Mouse (Mus musculus): ENCODE measurements at regions not wholly inside any gene's neighbourhood (a gene's known extent, or its start where the extent isn't known, plus 50 kb on each side); places are given as distances from the start of the nearest gene placed in this dataset.

DNA sequence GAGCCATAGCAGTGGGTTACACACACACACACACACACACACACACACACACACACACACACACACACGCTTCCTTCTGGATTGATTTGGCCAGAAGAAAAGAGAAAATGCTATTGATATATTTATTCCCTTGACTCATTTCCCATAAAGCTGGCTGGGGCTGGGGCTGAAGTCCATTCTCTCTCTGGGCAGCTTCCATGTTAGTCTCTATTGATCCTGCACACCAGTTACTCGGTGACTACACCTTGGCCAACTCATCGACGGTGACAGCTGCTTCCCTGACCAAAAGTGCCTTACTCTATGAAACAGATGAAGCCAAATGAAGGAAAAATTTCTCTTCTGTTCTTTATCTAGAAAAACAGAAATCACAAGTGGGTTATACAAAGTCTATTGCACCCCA is 82.1 kb downstream of the Snx18 start:
- DNase-seq: no peak

DNA sequence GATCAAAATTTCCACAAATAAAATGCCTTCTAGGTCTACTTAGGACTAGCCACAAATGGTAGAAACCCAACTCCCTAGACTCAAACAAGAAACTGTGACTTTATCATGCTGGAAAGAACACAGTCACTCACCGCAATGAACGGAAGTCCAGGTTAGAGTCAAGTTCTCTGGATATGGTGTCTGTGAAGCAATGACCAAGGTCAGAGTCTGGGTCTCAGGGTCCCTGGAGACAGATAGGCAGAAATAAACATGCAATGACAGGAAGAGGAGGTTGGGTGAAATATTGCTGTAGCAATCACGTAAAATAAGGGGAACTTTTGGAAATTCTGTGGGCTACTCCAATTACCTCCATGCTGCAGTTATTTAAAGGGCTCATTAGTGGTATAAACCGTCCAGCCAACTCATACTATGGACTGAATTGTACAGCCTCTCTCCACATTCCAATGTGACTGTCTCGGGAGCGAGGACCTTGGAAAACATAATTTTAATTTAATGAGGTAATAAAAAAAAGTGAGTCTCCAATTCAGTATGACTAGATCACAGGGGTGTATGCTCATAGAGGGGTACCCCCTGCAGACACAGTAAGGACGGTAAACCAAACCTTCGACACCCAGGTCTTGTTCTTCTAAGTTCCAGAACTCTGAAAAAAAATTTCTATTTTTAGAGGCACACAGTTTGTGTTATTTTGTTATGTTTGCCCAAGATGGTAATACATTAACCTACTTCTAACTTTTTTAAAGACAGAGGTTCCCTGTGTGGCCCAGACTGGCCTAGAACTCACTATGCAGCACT is 83.5 kb downstream of the Snx18 start:
- no peak for DNase-seq

DNA sequence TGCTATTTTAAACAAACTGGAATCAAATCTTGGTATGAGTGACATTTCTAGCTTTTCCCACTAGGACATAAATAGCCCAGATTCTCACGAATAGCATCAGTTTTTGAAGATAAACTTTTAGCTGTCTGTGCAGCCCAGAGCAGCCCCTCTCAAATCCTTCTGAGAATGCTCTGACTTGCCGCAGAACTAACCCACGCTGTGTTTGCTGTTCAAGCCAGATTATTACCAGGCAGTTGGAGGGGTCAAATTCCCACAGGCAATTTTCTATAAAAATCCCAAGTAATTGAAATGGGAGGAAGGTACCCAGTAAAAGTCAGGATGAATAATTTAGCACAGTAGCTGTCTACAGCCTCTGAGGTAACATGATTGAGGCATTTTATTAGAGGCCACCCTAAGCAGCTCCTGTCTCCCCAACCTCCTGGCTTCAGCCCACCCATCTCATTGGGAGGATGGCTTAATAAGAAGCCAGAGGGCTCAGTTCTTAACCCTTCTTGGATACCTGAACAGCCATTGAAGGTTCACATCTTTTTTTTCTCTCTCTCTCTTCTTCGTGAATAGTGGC is 84.4 kb downstream of the Snx18 start:
- no peak for DNase-seq

DNA sequence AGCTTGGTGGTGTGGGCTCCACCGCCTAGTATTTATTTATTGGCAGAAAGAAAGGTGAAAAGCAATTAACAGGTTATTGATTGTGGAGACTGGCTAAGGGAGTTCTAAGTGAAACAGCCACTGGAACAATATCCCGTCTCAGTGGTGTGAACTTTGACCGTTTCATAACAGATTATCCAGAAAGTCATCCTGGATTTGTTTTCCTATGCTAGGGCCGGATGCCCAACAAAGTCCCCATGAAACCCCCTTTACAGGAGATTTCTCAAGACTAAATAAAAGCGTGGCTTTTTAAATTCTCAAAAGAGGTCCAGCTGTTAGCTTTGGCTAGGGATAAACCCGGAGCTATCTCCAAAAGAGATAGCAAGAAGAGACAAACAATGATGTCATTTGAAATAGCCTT is 91.4 kb downstream of the Snx18 start:
- no peak for DNase-seq

DNA sequence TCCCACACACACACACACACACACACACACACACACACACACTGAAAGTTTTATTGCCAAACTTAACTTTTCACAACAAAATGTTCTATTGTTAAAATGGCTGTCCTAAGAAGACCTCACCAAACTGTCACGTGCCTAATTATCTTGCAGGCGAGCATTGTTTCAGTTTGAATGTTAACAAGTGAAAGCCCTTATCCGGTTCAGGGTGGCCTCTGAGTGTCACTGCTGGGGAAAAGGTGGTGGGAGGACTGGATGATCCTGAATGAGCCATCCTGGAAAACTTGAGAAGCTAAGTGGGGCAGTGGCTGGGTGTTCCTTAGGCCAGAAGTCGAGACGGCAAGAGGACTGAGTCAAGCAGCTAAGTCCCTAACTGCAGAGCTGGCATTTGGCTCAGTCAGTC is 94.9 kb downstream of the Snx18 start:
- DNase-seq: no peak

DNA sequence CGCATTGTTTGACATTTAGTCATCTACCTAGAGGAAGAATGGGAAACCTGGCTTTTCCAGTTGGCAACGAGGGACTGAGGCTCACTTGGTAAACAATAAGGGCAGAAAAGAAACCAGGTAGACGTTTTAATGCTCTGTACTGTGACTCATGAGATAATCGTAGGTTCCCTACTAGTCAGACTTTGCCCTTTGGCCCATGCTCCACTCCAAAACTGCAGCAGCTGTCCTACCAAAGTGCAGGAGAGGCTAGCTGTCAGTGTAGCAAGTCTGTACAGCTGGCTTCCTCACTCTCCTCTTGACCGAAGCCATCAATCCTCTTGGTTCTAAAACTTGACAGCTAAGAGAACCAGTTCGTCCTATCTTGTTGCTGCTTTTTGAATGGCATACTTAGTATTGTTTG is 100.2 kb downstream of the Snx18 start:
- no peak for DNase-seq

DNA sequence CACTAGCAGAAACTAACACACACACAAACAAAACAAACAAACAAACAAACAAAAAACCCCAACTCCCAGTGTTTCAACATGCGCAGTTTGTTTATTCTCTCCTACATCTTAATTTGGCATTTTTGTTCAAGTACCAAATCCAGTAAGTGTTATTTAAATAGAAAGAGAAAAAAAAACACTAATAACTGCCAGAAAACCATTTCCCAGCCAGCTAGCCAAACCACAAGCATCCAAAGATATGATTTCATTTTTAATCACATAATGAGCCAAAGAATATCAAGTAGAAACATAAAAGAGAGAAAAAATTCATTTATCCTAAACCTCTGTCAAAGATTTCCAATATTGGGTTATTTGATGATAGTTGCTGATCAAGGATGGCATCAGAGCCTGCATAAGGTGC is 102.3 kb downstream of the Snx18 start:
- no peak for DNase-seq

DNA sequence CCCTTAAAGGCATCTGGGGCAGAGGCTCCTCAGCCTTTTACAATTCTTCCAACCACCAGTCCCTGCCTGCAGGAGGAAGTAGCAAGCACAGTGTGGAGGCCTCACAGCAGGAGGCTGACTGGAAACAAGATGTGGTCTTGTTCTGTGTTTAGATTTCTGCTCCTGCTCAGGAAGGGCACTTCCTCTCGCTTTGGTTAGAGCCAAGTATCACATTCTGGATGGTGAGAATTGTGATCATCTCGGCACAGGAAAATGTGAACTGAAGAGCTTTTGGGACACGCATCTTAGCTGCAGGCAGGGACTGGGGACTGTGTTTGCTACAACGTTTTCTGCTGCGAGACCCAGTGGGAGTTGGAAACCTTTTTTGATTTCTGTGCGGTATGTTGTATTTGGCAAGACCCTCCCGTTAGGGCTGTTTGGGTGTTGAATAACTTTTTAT is 103.2 kb downstream of the Snx18 start:
- no peak for DNase-seq

DNA sequence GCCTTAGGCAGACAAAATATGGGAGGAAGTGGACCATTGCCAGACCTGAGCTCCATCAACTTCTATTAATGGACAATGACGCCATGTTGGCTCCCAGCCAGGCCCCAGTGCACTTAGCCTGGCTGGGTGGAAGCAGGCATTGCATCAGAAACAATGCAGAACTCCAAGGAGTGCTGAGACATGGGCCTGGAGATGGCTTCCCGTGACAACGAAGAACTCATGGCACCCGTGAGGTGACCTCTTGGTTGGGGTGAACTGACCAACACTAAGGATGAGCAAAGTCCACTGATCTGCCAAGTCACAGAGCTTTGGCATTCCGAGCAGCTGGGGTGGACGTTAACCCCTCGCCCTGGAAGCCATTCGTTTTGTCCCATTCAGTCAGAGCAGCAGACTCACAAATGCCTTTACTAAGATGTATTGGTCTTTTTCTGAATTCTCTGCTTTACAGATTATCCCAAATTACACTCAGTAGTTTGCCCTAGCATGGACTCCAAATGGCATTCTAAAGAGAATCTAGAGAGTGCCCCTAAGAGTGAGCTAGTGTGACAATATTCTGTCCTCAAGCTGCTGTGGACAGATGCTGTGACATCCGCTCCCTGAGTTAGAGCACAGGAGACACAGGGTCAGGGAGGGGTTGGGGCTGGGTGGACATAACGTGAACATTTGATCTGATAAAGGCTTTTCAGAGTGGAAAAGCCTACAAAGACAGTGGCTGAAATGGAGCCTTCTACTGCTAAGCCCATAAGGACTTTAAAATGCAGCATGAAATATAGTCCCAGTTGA is 108.8 kb downstream of the Snx18 start:
- peak; percentile 86 for DNase-seq

DNA sequence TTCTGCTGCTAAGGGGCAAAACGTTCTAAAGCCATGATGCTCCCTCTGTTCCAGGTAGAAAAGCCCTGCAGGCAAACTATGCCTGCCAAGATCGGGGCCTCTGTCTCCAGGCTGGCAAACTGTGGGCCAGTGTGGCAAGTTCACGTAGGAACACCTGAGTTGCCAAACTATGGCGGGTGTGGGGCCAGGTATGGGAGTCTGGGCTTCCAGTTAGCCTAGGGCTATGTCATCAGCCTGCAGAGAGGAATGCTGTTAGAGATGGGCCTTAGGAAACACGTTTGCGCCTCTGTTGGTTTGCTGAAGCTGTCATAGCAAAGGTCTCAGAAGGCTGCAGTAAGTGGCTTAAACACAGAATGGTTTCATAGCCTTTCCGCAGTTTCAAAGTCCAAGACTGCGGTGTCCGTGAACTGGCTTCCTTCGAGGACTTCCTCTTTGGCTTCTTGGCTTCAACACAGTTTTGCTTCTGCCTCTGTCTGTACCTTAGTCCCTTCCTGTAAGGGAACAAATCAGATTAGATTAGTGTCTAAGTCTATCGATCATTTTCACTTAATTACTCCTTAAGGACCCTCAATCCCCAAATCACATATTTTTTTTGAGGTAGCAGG is 110.1 kb downstream of the Snx18 start:
- DNase-seq: no peak

DNA sequence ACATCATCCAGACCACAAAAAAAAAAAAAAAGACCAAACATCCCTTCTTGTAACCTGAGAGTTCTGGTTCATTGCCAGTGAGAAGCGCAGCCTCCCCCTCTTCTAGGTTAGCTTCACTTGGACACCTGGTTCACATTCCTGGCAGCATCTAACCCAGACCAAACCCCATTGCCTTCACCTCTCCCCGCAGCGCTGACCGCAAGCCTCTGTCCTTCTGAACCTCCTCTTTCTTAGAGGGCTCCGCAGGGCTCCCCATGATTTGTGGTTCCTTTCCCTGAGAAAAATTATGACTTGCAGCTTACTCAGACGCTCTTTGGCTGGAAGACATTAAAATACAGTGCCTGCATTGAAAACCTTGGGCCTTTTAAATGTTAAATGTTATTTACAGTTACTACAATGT is 115.8 kb downstream of the Snx18 start:
- no peak for DNase-seq

DNA sequence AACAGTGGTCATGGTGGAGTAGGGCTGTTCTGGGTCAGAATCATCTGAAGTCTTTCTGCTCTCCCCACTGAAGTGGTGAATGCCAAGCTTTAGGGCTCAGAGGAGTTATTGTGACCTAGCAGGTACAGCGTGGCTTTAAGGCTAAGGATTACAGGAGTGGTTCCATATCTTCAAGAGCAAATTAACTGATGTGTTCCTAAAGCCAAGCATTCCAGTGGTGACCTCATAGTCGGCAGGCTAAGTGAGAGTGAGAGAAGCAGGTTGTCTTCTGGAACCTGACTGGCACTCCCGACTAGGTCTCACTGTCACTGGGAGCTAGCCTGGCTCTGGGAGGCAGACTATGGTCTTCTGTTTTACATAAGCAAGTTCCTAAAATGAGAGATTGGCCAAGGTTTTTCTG is 116.3 kb downstream of the Snx18 start:
- no peak for DNase-seq

DNA sequence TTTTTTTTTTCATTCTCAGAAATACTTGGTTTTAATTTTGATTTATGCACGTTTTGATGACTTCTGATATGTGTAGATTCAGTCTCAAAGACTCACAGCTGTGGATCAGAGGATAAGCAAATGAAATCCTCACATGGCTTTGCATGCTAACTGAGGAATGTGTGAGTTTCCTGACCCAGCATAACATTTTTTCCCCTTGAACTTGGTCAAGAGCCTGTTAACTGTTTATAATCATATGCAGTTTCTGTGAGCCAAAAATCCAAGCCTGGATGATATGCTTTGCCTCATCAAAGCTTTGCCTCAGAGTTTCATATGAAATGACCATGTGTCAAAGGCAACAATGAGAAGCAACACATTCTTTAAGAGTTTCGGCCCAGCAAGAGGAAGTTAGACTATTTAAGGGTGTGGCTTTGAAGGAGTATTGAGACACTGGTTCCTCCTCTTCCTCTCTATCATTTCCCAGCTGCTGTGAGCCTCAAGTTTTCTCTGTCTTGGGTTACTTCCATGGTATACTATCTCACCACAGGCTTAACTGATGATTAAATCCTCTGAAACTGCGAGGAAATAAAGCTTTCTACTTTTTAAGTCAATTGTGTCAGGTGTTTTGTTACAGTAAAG is 117.9 kb downstream of the Snx18 start:
- no peak for DNase-seq

DNA sequence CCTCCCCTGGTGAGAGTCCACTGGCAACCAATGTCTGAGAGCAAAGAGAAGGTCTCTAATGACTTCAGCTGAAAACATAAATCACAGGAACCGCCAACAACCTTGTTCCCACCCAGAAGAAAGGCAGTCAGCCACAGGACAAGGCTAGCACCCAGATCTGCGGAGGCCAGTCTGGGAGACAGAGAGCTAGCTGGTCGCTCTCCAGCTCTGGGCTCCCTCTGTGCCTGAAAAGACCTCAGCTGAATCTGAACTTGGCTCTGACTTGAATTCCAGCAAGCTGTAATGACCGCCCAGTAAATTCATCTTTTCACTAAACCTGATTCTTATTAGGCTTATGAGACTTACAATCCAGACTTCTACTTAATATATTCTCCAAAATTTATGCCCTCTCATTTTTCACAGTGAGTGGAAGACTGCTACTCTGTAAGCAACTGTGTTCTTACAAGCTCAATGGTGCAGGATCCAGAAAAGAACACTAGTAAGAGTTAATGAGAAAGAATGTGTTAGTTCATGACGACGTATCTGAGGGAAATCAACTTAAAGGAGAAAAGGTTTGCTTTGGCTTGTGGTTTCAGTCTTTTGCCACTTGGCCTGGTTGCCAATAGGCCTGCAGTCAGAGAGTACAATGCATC is 119.2 kb downstream of the Snx18 start:
- peak; percentile 55 for DNase-seq

DNA sequence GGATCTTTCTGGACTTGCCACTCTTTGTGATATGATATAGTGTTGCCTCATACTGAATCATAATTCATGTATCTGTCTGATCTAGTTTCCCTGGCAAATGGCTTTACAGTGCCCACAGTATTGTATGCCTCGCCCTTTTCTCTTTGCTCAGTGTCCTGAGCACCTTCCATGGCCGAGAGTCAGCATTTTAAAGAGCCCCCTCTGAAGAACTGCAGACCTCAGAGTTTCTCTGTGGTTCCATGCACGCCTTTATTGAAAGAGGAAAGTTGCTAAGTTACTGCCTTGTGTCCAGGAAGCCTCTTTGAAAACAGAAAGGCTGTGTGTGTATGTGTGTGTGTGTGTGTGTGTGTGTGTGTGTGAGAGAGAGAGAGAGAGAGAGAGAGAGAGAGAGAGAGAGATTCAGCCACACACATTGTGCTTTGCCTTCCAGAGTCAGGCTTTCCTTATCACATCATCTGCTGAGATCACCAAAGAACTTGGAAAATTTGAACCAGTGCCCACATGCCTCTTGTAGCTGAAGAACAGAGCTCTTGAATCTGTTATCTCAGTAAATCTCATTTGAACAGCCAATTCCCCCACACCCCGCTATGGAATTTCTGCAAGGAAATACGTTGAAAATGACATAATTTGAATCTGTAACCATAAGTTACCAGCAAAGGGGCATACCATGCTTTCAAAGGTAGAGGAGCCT is 122.6 kb downstream of the Snx18 start:
- DNase-seq: no peak

DNA sequence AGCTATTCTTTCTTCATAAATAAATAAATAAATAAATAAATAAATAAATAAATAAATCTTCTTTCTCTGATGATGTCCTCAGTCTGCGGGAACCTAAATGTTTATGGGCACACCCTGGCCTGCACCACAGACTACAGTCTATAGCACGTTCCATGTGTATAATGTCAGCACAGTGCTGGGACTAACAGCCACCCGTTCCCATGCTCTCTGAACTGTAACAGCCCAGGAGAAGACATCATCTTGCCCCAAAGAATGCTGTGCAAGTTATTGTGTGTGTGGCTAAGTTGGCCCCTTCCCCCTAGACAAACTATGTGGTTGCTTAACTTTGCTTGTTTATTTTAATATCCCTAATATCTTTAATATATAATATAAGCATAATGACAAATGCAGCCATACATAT is 123.2 kb downstream of the Snx18 start:
- no peak for DNase-seq

DNA sequence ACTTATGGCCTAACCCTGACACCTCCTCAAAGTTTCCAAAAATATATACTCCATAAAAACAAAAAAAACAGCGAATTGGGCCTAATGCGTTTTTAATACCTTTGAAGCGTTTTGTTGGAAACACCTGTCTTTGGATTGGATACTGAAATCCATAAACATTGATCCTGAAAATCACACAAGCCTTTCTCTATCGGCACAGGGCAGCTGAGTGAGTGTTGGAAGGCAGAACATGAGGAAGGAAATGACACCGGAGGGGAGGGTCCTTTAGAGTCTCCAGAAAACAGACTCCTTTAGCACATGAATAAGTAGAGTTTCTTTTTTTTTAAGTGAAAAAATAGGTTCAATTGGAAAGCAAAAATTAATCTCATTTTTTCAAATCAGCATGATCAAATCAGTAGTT is 123.7 kb downstream of the Snx18 start:
- no peak for DNase-seq

DNA sequence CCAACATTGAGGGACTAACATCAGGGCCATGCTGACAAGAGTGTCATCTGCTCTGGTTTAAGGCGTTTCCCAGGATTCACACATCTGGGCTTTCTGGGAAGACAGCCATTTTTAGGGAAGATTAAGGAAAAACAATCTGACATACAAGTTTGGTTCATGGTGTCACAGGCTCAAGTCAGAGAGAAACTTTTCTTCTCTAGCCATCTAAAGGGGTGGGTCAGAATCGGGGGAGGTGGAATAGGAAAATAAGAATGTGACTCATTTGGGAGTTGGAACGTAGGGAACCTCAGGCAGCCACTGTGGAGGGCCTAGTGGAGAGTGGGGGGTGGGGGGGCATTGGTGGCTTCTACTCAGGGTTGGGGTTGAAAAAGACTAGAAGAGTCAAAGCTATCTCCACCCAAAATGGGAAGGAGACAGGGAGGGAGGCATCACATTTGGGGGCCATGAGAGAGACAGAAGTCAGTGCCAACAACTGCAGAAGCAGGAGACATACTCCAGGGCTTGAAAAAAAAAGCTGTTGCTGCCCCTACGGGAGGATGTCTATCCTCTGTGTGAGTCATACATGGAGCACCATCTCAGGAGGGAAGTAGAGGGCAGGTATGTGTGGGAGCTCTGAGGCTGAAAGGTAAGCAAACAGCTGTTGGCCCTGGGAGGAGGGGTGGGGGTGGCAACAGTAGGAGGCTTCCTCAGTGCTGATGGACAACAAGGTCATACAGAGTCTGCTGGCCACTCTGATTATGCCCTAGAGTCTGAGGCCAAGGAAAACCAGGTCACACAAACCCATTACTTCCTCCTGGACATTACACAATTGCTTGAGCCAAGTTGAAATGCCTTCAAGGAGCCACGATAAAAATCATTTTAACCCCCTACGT is 128.2 kb downstream of the Snx18 start:
- no peak for DNase-seq

DNA sequence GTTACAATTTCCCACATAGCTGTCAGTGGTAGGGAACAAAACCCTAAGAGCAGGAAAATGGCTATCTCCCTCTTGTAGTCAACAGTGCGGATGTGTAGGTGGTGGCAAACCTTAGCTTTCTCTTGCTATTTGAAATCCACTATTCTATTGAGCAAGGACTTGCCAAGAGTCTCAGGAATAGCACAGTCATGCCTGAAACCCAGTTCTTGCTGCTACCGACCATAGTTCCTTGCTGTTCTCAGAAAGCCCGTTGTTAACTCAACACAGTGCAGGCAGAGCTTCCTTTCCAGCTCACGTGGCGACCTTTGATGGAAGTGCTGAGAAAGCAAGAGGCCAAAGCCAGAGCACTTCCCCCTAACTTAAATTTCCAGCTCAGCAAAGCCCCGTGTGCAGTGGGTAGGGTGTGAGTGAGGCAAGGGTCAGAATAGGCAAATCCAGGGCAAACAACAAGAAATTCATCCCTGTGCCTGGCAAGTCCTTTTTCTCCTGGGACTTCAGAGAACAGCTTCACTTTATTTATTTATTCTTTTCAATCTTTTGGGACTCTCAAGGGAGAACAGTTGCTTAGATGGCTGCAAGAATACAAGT is 131.9 kb downstream of the Snx18 start:
- no peak for DNase-seq

DNA sequence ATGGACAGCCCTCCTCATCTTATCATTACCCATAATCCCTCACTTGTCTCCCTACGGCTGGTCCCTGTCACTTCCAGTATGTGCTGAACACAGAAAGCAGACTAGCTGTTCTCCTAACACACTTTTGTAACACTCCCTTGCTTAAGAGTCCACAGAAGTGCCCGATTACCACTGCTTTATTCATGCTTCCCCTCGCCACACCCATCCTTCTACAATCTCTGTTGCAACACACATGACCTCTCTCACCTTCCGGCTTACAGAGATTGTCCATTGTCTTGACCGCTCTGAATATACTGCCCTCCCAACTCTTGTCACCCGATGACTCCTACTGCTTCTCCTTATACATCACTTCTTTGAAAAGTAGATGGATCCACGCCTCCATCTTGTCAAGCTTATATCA is 132.9 kb downstream of the Snx18 start:
- DNase-seq: no peak

All from gastrocnemius, postnatal 10 days (tissue).